Mouse (Mus musculus) ES-Bruce4 (cell line): ENCODE measurements at regions not wholly inside any gene's neighbourhood (a gene's known extent, or its start where the extent isn't known, plus 50 kb on each side); places are given as distances from the start of the nearest gene placed in this dataset.
"Not testable (repeated sequence)": the region's sequence is repeated elsewhere in the genome, so short reads cannot be mapped to it uniquely, and the experiment has no call there.

ENCODE experiments used
- CTCF ChIP-seq: IDR thresholded peaks from one replicate; pipeline ENCODE4 v1.8.1; 2011; ENCODE audit warnings: low read depth, low read length
- EP300 ChIP-seq: IDR thresholded peaks from 2 replicates; pipeline ENCODE4 v1.6.1; 2011; ENCODE audit warnings: low read depth, low read length; ENCODE audit not compliant: insufficient read depth
- POLR2A ChIP-seq: IDR thresholded peaks from one replicate; pipeline ENCODE4 v1.8.1; 2011; ENCODE audit warnings: low read length; ENCODE audit not compliant: insufficient read depth

DNA sequence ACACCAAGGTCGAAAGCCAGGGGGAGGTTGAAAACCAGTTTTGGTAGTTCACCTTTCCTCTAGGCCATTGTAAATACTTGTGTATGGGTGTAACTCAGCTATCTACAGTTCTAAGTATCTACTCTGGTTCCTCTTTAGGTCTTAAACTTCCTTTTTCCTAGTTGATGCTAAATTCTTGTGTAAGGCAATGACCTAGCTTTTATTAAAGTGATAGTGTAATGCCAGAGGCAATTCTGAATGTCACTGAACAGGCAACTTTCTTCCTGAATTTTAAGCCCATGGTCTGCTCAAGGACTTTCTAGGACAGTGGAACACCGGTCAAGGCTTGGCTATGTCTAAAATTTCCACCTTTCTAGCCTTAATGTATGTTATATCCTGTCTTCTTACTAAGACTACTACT, 66.6 kb upstream of the Zfp706 start:
- not testable (repeated sequence) for TF ChIP-seq CTCF, POLR2A, EP300
